Mouse (Mus musculus) CH12F3 (cell line): ENCODE data around the gene Sft2d1.
"Not testable (repeated sequence)": the region's sequence is repeated elsewhere in the genome, so short reads cannot be mapped to it uniquely, and the experiment has no call there.

ENCODE experiments used
- in situ Hi-C: fragments of 300-500 bp; cut with MboI; formaldehyde crosslinking; loops from 2 replicates; pipeline ENCODE4 v1.14.3; 2020; ENCODE audit warnings: low sequenced_read_pairs

The Sft2d1 gene

DNA sequence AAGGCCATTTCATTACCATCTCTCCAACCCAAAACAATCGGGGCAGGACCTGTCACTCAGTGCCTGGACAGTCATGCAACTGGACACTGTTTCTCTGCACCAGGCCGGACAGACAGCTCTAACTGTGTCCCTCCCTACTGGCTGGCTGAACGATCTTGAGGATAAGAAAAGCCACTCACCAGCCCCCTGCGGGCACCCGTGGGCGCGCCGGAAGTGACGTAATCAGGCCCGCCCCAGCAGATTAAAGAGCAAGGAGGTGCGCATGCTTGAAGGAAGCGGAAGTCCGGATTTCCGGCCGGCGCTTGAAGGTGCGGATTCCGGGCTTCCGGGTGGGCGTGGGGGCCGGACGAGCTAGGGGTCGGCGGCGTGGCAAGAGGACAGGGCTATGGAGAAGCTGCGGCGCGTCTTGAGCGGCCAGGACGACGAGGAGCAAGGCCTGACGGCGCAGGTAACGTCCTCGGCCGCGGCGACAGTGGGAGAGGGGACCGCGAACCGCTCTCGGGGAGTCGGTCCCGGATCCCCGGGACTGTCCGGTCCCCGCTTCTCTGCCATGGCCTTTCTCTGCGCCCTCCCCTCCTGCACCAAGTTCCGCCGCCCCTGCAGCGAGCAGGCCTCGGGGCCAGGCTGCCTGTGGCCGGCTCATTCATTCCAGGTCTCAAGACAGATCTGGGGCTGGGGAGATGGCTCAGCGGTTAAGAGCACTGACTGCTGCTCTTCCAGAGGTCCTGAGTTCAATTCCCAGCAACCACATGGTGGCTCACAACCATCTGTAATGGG, at the start of gene Sft2d1:
Gene Sft2d1 (plus strand): TSS at position 265 of the 777 bp plus-strand sequence.
- in situ Hi-C loops, result no loop called here

DNA sequence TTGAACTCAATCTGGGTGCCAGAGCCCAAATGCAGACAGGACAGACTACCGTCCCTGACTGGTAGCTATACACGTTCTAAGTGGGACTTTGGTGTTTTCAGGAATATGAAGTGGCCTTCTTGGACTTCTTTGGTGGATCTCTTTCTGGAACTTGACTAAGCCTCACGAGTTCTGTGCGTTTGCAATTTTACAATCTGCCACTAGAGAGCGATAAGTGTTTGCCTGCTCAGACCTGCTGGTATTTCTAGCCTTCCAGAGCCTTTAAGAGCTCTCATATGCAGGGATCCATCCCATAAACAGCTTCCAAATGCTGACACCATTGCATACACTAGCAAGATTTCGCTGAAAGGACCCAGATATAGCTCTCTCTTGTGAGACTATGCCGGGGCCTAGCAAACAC, 46.3 kb upstream of the Sft2d1 start:
- in situ Hi-C loops, result not testable (repeated sequence)

DNA sequence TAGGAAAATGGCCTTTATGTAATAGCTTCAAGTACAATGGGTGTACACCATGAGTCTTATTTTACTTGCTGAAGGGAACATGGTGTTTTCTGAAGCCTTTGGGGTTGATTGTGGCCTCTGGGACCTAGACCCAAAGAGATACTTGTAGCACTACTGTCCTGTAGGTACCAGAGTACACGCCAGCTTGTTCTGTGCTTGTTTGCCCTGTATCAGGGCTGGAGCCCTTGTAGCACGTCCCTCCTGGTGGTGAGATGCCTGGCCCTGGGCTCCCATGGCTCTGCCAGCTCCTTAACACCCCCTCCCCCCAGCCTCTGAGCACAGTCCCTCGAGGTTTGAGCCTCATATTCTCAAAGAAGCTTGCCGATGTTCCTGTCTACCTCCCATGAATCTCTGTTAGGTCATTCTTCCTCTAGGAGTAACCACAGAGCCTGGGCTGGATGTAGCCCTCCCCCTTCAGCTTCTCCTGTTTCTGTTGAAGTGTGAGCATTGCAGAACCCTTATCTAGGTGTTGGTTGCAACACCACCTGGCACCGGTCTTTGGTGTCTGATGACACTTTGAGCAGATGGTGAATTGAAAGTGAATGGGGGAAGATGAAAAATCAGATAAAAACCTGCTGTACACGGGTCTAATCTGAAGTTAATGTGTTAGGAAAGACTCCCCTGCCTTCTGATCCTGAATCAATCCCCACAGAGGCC, 38.7 kb upstream of the Sft2d1 start:
- in situ Hi-C loops, result no loop called here

- in situ Hi-C loops, result no loop called here
Observed at GRCm38 (mm10) chr17:8272951-8273350, 38.0 kb upstream of the Sft2d1 start.

DNA sequence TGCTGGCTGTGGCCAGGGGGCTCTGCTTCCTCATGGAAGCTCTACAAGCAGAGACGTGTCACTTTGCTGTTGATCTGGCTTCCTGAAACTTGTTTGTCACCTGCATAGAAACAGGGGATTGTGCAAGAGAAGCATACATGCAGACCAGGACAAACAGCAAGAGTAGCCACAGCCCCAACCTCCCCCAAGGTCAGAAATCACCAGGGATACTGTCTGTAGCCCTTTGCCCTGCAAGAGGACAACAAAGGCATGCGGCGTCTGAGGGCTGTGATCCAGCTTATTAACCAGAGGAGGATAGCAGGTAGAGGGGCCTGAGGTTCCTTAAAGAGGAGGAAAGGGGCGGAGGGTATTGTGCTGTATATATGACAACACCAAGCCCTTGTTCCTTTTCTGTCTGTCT, 34.8 kb upstream of the Sft2d1 start:
- in situ Hi-C loops, result no loop called here

GRCm38 (mm10) chr17:8276680-8277079, 34.2 kb upstream of the Sft2d1 start:
- in situ Hi-C loops, result no loop called here

- in situ Hi-C loops, result no loop called here
Observed at GRCm38 (mm10) chr17:8277266-8277665, 33.6 kb upstream of the Sft2d1 start.

- in situ Hi-C loops, result no loop called here
Observed at GRCm38 (mm10) chr17:8278356-8278755, 32.5 kb upstream of the Sft2d1 start.

DNA sequence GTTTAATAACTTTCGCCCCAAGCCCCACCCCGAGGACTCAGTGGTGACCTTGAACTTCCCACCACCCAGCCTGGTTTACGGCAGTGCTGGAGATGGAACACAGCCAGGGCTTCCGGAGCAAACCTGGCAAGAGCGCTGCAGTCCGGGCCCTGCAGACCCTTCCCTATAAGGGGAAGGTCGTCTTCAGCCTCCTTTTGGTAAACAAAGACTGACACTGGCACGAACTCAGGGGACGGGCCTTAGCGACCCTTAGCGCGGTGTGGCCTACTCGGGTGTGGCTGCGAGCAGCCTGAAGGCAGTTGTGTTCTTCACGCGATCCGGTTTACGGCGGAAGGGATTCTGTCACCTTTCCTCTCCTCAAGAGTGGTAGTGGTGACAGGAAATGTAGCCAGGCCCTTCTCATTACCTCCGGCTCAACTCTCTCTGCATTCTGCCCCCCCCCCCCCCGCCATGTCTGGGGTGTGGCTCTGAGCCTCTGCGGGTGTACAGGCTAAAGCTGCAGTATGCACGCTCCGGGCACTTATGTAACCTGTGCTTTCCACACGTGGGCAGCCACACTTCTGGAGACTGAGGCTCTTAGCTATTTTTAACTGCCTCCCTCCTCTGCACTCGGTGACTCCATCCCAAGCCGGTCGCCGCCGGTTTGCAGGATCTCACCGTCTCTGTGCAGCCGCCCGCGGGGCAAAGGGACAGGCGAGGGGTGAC, 27.9 kb upstream of the Sft2d1 start, which contains the start of gene Mpc1:
Gene Mpc1 (plus strand): TSS at position 84 of the 705 bp plus-strand sequence.
- in situ Hi-C loops, result no loop called here

DNA sequence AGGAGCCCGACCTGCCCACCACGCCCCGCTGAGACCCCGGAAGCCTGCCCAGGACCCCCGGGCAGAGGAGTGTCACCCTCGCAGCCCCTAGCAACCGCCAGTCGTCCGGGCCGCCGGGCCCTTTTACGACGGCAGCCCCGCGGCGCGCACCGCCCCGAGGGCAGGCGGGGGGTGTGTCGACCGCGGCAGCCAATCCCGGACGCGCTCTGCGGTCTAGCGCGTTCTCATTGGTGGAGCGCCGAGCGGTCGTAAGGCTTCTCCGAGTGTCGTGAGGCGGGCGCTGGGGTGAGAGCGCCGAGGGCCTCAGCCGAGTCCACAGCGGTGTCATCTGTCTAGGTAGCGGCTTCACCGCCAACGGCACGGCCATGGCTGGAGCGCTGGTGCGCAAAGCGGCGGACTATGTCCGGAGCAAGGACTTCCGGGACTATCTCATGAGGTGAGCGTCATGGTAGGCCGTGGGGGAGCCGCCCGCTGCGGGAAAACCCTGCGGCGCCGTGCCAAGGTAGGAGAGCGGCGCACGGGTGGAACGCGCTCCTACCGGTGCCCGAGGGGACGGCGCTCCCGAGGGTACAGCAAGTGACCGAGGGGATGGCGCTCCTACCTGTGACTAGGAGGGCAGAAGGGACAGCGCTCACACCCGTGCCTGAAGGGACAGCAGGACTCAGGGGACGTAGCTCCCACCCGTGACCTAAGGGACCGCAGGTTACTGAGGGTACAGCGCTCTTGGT, 27.2 kb upstream of the Sft2d1 start:
- in situ Hi-C loops, result no loop called here

- in situ Hi-C loops, result no loop called here
Observed at GRCm38 (mm10) chr17:8284254-8284661, 26.6 kb upstream of the Sft2d1 start.

DNA sequence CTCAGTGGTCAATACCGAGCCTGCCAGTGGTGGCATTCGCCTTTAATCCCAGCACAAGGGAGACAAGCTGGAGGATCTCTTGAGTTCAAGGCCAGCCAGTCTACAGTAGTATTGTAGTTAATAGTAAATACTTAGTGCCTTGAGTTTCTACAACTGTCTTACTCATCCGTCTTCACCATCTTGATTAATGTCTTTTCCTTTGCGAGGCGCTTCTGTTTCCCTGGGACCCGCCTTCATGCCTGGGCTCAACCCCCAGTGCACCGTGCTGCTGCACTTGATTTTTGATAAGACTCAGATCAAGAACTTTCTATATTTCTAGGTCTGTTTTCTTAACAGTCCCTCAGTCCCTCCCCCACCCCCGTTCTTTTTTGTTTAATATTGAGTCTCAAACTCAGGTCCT, 25.8 kb upstream of the Sft2d1 start:
- in situ Hi-C loops, result no loop called here

GRCm38 (mm10) chr17:8286987-8287386, 23.9 kb upstream of the Sft2d1 start:
- in situ Hi-C loops, result no loop called here

DNA sequence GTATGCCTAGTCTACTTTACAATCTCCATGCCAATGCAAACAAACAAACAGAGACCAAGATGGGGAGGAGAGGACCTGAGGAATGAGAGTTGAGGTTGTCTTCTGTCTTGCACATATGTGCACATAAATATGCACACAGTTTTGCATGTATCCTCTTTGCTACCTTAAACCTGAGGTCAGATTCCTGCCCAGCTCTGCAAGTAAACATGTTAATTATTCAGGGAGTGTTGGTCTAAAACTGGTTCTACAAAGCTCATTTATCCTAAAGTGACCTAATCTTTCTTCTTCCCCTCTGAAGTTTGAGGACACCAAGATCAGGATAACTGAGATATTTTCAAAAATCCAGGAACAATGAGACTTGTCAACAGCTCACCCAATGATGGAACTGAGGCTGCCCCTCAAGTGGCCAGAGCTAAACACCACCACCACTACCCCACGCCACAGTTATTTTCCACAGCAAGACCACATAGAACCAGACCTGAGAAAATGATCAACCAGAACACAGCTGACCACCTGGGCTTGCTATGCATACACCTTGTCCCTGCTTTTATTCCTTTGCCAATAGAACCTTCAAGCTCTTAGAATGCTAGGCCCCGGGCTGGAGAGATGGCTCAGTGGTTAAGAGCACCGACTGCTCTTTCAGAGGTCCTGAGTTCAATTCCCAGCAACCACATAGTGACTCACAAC, 20.8 kb upstream of the Sft2d1 start:
- in situ Hi-C loops, result no loop called here

DNA sequence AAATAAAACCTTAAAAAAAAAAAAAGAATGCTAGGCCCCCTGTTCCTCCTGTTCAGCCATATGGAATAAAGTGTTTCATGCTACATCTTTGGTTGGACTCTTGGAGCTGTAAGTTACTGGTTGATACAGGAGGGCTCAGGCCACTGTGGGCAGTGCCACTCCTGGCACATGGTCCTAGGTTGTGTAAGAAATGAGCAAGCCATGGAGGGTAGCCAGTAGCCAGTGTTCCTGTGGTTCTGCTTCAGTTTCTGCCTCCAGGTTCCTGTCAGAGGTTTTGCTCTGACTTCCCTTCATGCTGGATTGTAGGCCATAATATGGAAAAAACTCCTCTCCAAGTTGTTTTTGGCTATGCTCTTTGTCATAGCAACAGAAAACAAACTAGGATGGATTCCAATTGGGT, 20.2 kb upstream of the Sft2d1 start:
- in situ Hi-C loops, result no loop called here

- in situ Hi-C loops, result no loop called here
Observed at GRCm38 (mm10) chr17:8295825-8296224, 15.1 kb upstream of the Sft2d1 start.

GRCm38 (mm10) chr17:8296313-8296844, 14.5 kb upstream of the Sft2d1 start:
- in situ Hi-C loops, result no loop called here

DNA sequence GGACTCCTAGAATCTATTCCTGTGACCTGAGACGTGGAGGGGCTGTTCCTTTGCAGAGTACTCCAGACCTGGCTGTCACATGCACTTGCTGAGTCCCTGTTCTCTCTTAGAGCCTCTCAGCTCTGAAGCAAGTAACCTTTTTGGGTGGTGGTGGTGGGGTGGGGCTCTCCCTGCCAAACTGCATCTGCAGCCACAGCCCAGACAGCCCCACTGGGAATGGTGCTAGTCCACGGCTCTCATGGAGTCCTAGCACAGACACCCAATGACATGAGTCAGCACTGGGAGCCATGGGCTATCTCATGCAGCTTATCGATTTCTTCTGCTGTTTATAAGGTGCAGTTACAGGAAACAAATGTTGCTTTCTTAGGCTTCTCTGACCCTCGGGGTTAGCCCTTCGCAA, 13.2 kb upstream of the Sft2d1 start:
- in situ Hi-C loops, result no loop called here

GRCm38 (mm10) chr17:8298281-8298680, 12.6 kb upstream of the Sft2d1 start:
- in situ Hi-C loops, result no loop called here

GRCm38 (mm10) chr17:8299524-8299923, 11.4 kb upstream of the Sft2d1 start:
- in situ Hi-C loops, result no loop called here
